Mouse (Mus musculus) liver, embryonic 14.5 days (tissue): ENCODE results near the gene Spryd4.

Experiments used
- CTCF ChIP-seq: IDR thresholded peaks from 2 replicates; pipeline ENCODE4 v1.5.1; 2016; ENCODE audit warnings: antibody characterized with exemption, low read depth, control low read depth
- EP300 ChIP-seq: IDR thresholded peaks from 2 replicates; pipeline ENCODE4 v1.6.1; 2016; ENCODE audit warnings: antibody characterized with exemption, low read depth

GRCm38 (mm10) chr10:128256328-128256727, 44.7 kb upstream of the Spryd4 start:
- TF ChIP-seq CTCF (no peak), EP300 (no peak)
